Mouse (Mus musculus) forebrain, embryonic 14.5 days (tissue): ENCODE measurements at regions not wholly inside any gene's neighbourhood (a gene's known extent, or its start where the extent isn't known, plus 50 kb on each side); places are given as distances from the start of the nearest gene placed in this dataset.

Source experiments
- ATAC-seq: fragments of 200-750 bp; cut with Nextera tagmentation; 2 replicates; pipeline ENCODE4 v1.8.0; 2017; ENCODE audit warnings: mild to moderate bottlenecking, moderate library complexity
- DNase-seq: peaks from one replicate; pipeline ENCODE4 v3.0.0-alpha.2; 2015; ENCODE audit warnings: low spot score
- H3K27ac ChIP-seq: fragments of 300-500 bp; sonication (generic); 2 replicates; pipeline ENCODE4 v1.5.1; 2014; ENCODE audit warnings: low read depth, mild to moderate bottlenecking, control low read depth, low read length, moderate library complexity
- H3K27me3 ChIP-seq: fragments of 300-500 bp; sonication (generic); replicated peaks from 2 replicates; pipeline ENCODE4 v1.6.1; 2014; ENCODE audit warnings: low read length, control low read depth, mixed read lengths; ENCODE audit not compliant: control insufficient read depth, insufficient read depth
- H3K36me3 ChIP-seq: fragments of 300-500 bp; sonication (generic); 2 replicates; pipeline ENCODE4 v1.6.1; 2014; ENCODE audit warnings: low read length, control low read depth; ENCODE audit not compliant: control insufficient read depth, insufficient read depth
- H3K4me1 ChIP-seq: fragments of 300-500 bp; sonication (generic); 2 replicates; pipeline ENCODE4 v1.6.1; 2014; ENCODE audit warnings: antibody characterized with exemption, low read length, control low read depth; ENCODE audit not compliant: control insufficient read depth, insufficient read depth
- H3K4me2 ChIP-seq: fragments of 300-500 bp; sonication (generic); 2 replicates; pipeline ENCODE4 v1.6.1; 2014; ENCODE audit warnings: mild to moderate bottlenecking, control low read depth, low read length
- H3K4me3 ChIP-seq: fragments of 300-500 bp; sonication (generic); 2 replicates; pipeline ENCODE4 v1.5.1; 2014; ENCODE audit warnings: low read depth, low read length, control low read depth
- H3K9ac ChIP-seq: fragments of 300-500 bp; sonication (generic); 2 replicates; pipeline ENCODE4 v1.6.1; 2014; ENCODE audit warnings: mild to moderate bottlenecking, low read length, control low read depth, moderate library complexity
- H3K9me3 ChIP-seq: fragments of 300-500 bp; sonication (generic); replicated peaks from 2 replicates; pipeline ENCODE4 v1.6.1; 2016; ENCODE audit warnings: low read length, control low read depth, mixed read lengths; ENCODE audit not compliant: control insufficient read depth
- WGBS: fragments of 180-500 bp; shearing (Covaris S2); extraction: QIAGEN DNeasy Blood & Tissue Kit; methylation state at CpG from one replicate; pipeline ENCODE4 v1.1.7; 2014; 5-methylcytosine and 5-hydroxymethylcytosine counted together

- peaks cover 9% of the 10 kb centered on the region for H3K4me1 ChIP-seq
- no peak for DNase-seq
- H3K9me3 ChIP-seq = no peaks in the 10 kb centered on the region
- no peak overlapping the region for H3K9ac ChIP-seq
- no peak overlapping the region for H3K4me3 ChIP-seq
- 0 out of 2 replicates have a peak overlapping the region, but pooled peaks have one; percentile 9 for H3K27ac ChIP-seq
- no peak overlapping the region for H3K4me2 ChIP-seq
- H3K36me3 ChIP-seq = no peaks in the 10 kb centered on the region
- no peaks in the 10 kb centered on the region for H3K27me3 ChIP-seq
- WGBS = 66% methylated on average over 6 of the region's 6 CpGs
- ATAC-seq = no peak
These were observed 57.2 kb downstream of the Lao1 start for GRCm38 (mm10) chr4:119018573-119018972.

GRCm38 (mm10) chr4:119019013-119019781 lies 57.8 kb downstream of the Lao1 start:
- Histone ChIP-seq H3K4me3 (no peak overlapping the region), H3K27ac (peak overlapping the region; percentile 65; the same call in 1 of the 2 replicates), H3K36me3 (no peaks in the 10 kb centered on the region), H3K27me3 (no peaks in the 10 kb centered on the region), H3K9me3 (no peaks in the 10 kb centered on the region), H3K4me2 (peak overlapping the region; percentile 16; the same call in 1 of the 2 replicates), H3K4me1 (peaks cover 9% of the 10 kb centered on the region), H3K9ac (no peak overlapping the region)
- WGBS = 37% methylated on average over 12 of the region's 12 CpGs
- DNase-seq (peak; percentile 77), ATAC-seq (peak; percentile 59)

GRCm38 (mm10) chr4:119022338-119022737 lies 61.0 kb downstream of the Lao1 start:
- 78% methylated on average over 6 of the region's 6 CpGs for WGBS
- ATAC-seq = no peak

GRCm38 (mm10) chr4:119026237-119026861 lies 65.0 kb downstream of the Lao1 start:
- Histone ChIP-seq H3K4me1 (peaks cover 8% of the 10 kb centered on the region; the same call in 1 of the 2 replicates), H3K27me3 (no peaks in the 10 kb centered on the region), H3K4me2 (no peak overlapping the region), H3K9me3 (no peaks in the 10 kb centered on the region), H3K27ac (no peak overlapping the region), H3K4me3 (no peak overlapping the region), H3K9ac (no peak overlapping the region), H3K36me3 (no peaks in the 10 kb centered on the region)
- 1% methylated on average over 5 of the region's 5 CpGs for WGBS
- DNase-seq (no peak), ATAC-seq (no peak)

More at GRCm38 (mm10) chr4:119022338-119022737, 61.0 kb downstream of the Lao1 start:
- H3K4me3 ChIP-seq = no peak overlapping the region
- H3K9ac ChIP-seq = no peak overlapping the region
- no peak for DNase-seq
- H3K27me3 ChIP-seq = no peaks in the 10 kb centered on the region
- H3K4me2 ChIP-seq = no peak overlapping the region
- no peak overlapping the region for H3K27ac ChIP-seq
- no peaks in the 10 kb centered on the region for H3K9me3 ChIP-seq
- no peaks in the 10 kb centered on the region for H3K36me3 ChIP-seq
- H3K4me1 ChIP-seq = peaks cover 13% of the 10 kb centered on the region

GRCm38 (mm10) chr4:119028208-119028821 lies 66.9 kb downstream of the Lao1 start:
- no peaks in the 10 kb centered on the region for H3K9me3 ChIP-seq
- no peaks in the 10 kb centered on the region for H3K36me3 ChIP-seq
- H3K4me1 ChIP-seq = peaks cover 8% of the 10 kb centered on the region; the same call in 1 of the 2 replicates
- WGBS = 31% methylated on average over 8 of the region's 8 CpGs
- DNase-seq (peak; percentile 22), ATAC-seq (0 out of 2 replicates have a peak, but pooled peaks have one; percentile 26)
- H3K4me3 ChIP-seq = no peak overlapping the region
- no peak overlapping the region for H3K4me2 ChIP-seq
- no peaks in the 10 kb centered on the region for H3K27me3 ChIP-seq
- no peak overlapping the region for H3K9ac ChIP-seq
- no peak overlapping the region for H3K27ac ChIP-seq

GRCm38 (mm10) chr4:119029091-119029490 lies 67.7 kb downstream of the Lao1 start:
- Histone ChIP-seq H3K36me3 (no peaks in the 10 kb centered on the region), H3K9me3 (no peaks in the 10 kb centered on the region), H3K4me3 (no peak overlapping the region), H3K27ac (no peak overlapping the region), H3K9ac (no peak overlapping the region), H3K4me2 (no peak overlapping the region), H3K4me1 (peaks cover 8% of the 10 kb centered on the region; the same call in 1 of the 2 replicates), H3K27me3 (no peaks in the 10 kb centered on the region)
- DNase-seq (no peak), ATAC-seq (no peak)
- WGBS = 67% methylated on average over 7 of the region's 7 CpGs

- Histone ChIP-seq H3K4me1 (peaks cover 8% of the 10 kb centered on the region; the same call in 1 of the 2 replicates), H3K27me3 (no peaks in the 10 kb centered on the region), H3K4me3 (no peak overlapping the region), H3K27ac (no peak overlapping the region), H3K9ac (no peak overlapping the region), H3K36me3 (no peaks in the 10 kb centered on the region), H3K4me2 (no peak overlapping the region), H3K9me3 (no peaks in the 10 kb centered on the region)
- DNase-seq (no peak), ATAC-seq (no peak)
- WGBS = 82% methylated on average over 6 of the region's 6 CpGs
These were observed 68.4 kb downstream of the Lao1 start for GRCm38 (mm10) chr4:119029735-119030134.

GRCm38 (mm10) chr4:119030865-119031264 lies 69.5 kb downstream of the Lao1 start:
- Histone ChIP-seq H3K36me3 (no peaks in the 10 kb centered on the region), H3K9ac (no peak overlapping the region), H3K9me3 (no peaks in the 10 kb centered on the region), H3K27me3 (no peaks in the 10 kb centered on the region), H3K4me2 (no peak overlapping the region), H3K4me3 (no peak overlapping the region), H3K27ac (no peak overlapping the region), H3K4me1 (peaks cover 8% of the 10 kb centered on the region; the same call in 1 of the 2 replicates)
- no peak for DNase-seq
- ATAC-seq = no peak
- WGBS = 52% methylated on average over 5 of the region's 5 CpGs
